Mouse (Mus musculus): ENCODE measurements around the gene Hnrnpa2b1. TPM values are rescaled to one million over a fixed set of nuclear protein-coding genes. Genes with fewer than 3 reads are reported as not detected.

Hnrnpa2b1 gene
- polyA plus RNA-seq, 1 experiment: 37.4 TPM

DNA sequence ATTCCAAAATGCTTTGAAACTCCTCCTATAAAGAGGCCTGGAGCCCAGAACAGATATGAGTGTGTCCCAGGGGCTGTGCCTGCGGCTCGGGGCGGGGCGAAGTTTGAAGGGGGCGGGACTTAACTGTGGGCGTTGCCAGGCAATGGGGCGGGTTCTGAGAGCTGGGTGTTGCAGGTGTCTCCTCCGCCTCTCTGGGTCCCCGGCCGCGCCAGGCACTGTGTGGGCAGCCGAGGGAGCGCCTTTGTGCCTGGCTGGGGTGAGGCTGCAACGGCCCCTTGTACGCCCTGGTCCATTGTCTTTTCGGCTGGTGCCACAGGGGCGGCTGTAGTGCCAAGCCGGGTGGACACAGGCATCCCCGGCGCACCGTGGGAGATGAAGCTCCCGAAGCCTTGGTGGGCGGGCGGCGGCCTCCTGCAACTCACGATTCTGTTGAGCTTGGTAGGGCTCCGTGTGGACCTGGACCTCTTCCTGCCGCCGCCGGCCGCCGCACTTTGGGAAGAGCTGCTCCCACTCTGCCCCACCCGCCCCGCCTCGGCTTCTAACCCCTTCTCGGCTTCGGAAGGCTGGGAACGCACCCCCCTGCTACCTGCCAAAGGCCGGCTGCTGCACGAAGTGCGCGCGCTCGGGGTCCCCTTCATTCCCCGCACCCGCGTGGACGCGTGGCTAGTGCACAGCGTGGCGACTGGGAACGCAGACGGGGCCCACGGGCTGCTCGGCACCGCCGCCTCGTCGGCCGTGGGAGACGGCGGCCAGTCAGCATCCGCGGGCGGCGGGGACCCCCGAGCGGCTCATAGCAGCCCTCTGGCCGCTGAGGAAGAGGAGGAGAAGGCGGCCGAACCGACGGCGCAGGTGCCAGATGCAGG, 36.9 kb downstream of the Hnrnpa2b1 start, which contains the start of gene Nfe2l3:
TSS of gene Nfe2l3 (plus strand) at position 136 of the 863 bp plus-strand sequence.
- H3K27me3 ChIP-seq (ENCODE audit: control insufficient read depth): peaks cover 74% of the 10 kb centered on the region
- peaks cover 12% of the 10 kb centered on the region for H3K4me1 ChIP-seq (ENCODE audit: control insufficient read depth)
- peak within 1 kb of the TSS; percentile 38 for H3K4me3 ChIP-seq (replicated peaks)
- H3K36me3 ChIP-seq (ENCODE audit: control insufficient read depth): no peaks in the 10 kb centered on the region
- peaks cover 5% of the 10 kb centered on the region; the same call in 1 of the 2 replicates for H3K9me3 ChIP-seq (ENCODE audit: control insufficient read depth, low read length)
- TF ChIP-seq GATA1 (IDR thresholded peaks at IDR 0.05; ENCODE audit: low read length): no peak
- TF ChIP-seq TAL1 (IDR thresholded peaks at IDR 0.05; ENCODE audit: low read length): no peak

GRCm38 (mm10) chr6:51424537-51424936, 45.2 kb downstream of the Hnrnpa2b1 start:
- Histone ChIP-seq H3K36me3 (ENCODE audit: control insufficient read depth) (no peaks in the 10 kb centered on the region), H3K9me3 (ENCODE audit: control insufficient read depth, low read length) (peaks cover 3% of the 10 kb centered on the region; the same call in 1 of the 2 replicates), H3K4me1 (ENCODE audit: control insufficient read depth) (peaks cover 13% of the 10 kb centered on the region), H3K4me3 (replicated peaks) (no peak overlapping the region), H3K27me3 (ENCODE audit: control insufficient read depth) (no peaks in the 10 kb centered on the region; the same call in 1 of the 2 replicates)
- no peak for TF ChIP-seq GATA1 (IDR thresholded peaks at IDR 0.05; ENCODE audit: low read length)
- no peak for TF ChIP-seq TAL1 (IDR thresholded peaks at IDR 0.05; ENCODE audit: low read length)

DNA sequence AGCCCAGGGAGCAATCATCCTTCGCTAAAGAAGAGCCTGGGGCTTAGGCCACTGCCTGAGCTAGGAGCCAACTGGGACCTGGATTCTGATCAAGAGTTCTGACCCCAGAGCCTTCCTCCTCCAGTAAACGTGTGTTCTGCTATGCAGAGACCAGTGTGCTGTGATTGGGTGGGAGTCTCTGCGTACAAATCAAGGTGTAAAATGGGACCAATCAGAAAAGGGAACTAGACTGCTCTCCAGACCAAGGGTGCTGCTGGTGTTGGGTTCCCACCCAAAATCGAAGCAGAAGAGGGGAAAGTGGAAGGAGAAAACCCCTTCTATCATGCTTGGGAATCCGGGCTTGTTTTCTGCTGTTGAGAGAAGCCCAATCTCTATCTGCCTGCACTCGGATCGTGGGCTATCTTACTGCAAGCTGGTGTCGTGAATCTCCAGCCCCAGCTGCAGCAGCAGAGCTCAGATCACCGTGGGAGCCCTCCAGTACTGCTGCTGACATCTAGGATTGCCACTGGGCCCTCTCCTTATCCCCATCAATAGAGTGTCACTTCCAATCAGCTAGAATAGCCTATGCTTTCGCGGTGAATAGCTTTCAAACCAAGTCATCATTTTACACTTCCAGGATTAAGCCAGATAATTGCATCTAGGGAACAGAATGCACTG, 46.1 kb downstream of the Hnrnpa2b1 start:
- Histone ChIP-seq H3K27me3 (ENCODE audit: control insufficient read depth) (no peaks in the 10 kb centered on the region), H3K36me3 (ENCODE audit: control insufficient read depth) (no peaks in the 10 kb centered on the region), H3K9me3 (ENCODE audit: control insufficient read depth, low read length) (peaks cover 3% of the 10 kb centered on the region; the same call in 1 of the 2 replicates), H3K4me3 (replicated peaks) (no peak overlapping the region), H3K4me1 (ENCODE audit: control insufficient read depth) (peaks cover 13% of the 10 kb centered on the region)
- no peak for TF ChIP-seq TAL1 (IDR thresholded peaks at IDR 0.05; ENCODE audit: low read length)
- TF ChIP-seq GATA1 (IDR thresholded peaks at IDR 0.05; ENCODE audit: low read length): no peak

DNA sequence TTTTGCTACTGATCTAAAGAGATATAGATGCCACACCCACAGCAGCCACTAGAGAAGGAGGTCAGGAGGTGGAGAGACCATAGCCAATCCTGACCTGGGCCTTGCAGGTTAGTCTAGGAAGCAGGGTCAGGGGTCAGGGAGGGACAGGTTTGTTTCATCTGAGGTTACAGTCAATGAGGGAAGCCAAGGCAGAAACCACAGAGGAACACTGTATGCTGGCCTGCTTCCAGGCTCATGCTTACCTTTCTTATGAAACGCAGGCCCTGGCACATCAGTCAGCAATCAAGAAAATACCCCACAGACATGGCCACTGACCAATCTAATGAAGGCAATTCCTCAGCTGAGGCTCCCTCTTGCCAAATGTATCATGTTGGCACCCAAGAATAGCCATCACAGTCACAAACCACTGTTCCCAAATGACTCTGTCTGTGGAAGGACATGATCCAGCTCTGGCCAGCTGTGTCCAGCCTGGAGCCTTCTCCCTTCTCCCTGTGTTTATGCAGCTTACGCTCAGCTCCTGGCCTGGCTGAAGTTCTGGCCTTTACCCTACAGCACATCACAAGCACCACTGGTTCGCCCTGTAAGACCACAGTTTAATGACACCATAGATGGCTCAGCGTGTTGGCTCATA, 52.3 kb downstream of the Hnrnpa2b1 start:
- no peaks in the 10 kb centered on the region; the same call in 1 of the 2 replicates for H3K9me3 ChIP-seq (ENCODE audit: control insufficient read depth, low read length)

DNA sequence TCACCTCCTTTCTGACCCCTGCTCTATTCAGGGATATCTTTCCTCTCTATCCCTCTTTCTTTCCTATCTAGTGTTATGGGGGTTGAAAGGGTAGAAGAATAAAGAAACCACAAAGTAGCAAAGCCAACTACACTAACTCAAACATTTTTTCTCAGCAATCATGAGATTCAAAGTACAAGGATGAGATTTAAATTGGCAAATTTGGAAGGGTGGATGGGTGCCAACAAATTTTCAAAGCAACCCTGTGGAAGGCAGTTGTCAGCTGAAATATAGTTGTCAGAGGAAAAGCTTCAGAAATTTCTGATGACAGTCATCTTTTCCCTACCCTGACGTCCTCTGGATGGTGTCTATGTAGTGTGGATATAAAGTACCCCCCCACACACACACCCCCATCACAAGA, 53.3 kb downstream of the Hnrnpa2b1 start:
- no peaks in the 10 kb centered on the region for H3K27me3 ChIP-seq (ENCODE audit: control insufficient read depth)
- no peaks in the 10 kb centered on the region for H3K4me1 ChIP-seq (ENCODE audit: control insufficient read depth)
- TF ChIP-seq GATA1 (IDR thresholded peaks at IDR 0.05; ENCODE audit: low read length): no peak
- no peak for TF ChIP-seq TAL1 (IDR thresholded peaks at IDR 0.05; ENCODE audit: low read length)
- no peaks in the 10 kb centered on the region for H3K9me3 ChIP-seq (ENCODE audit: control insufficient read depth, low read length)
- no peaks in the 10 kb centered on the region for H3K36me3 ChIP-seq (ENCODE audit: control insufficient read depth)
- no peak overlapping the region for H3K4me3 ChIP-seq (replicated peaks)

More for the DNA sequence above, 52.3 kb downstream of the Hnrnpa2b1 start:
- no peaks in the 10 kb centered on the region for H3K27me3 ChIP-seq (ENCODE audit: control insufficient read depth)
- no peaks in the 10 kb centered on the region for H3K4me1 ChIP-seq (ENCODE audit: control insufficient read depth)
- H3K36me3 ChIP-seq (ENCODE audit: control insufficient read depth): no peaks in the 10 kb centered on the region
- H3K4me3 ChIP-seq (replicated peaks): no peak overlapping the region
- TF ChIP-seq GATA1 (IDR thresholded peaks at IDR 0.05; ENCODE audit: low read length) (no peak), TAL1 (IDR thresholded peaks at IDR 0.05; ENCODE audit: low read length) (no peak)

Other genes with a start within 250 kb of the Hnrnpa2b1 start
- not detected in 2 replicates for gene Nfe2l3, start 37.2 kb downstream of the Hnrnpa2b1 start, polyA plus RNA-seq (2012)
- gene Cbx3, start 466 bp upstream of the Hnrnpa2b1 start, polyA plus RNA-seq (2012): 5.9 and 6.6 TPM in 2 replicates
- gene Snx10, start 54.0 kb upstream of the Hnrnpa2b1 start, polyA plus RNA-seq (2012): 0.02 TPM in 1 of 2 replicates, not detected in the other

All from erythroblast, embryonic 14.5 days (primary cell).